Mouse (Mus musculus) spleen, adult 2 months (tissue): Measurements from ENCODE around the gene Ccm2l.

ENCODE experiments used
- CTCF ChIP-seq: fragments of 200-500 bp; IDR thresholded peaks from 2 replicates; pipeline ENCODE4 v1.5.1; 2011; ENCODE audit warnings: mild to moderate bottlenecking, inconsistent platforms; ENCODE audit not compliant: insufficient read depth, insufficient read length, insufficient replicate concordance; ENCODE audit errors: extremely low read depth
- POLR2A ChIP-seq: fragments of 200-500 bp; IDR thresholded peaks from 2 replicates; pipeline ENCODE4 v1.6.1; 2011; ENCODE audit warnings: low read depth, low read length, inconsistent platforms

- TF ChIP-seq POLR2A (no peak), CTCF (peak; percentile 40; the same call in 1 of the 2 replicates)
These were observed 5.2 kb downstream of the Ccm2l start for GRCm38 (mm10) chr2:153070762-153071490.
